Mouse (Mus musculus): ENCODE results near the gene Exoc2.

DNA sequence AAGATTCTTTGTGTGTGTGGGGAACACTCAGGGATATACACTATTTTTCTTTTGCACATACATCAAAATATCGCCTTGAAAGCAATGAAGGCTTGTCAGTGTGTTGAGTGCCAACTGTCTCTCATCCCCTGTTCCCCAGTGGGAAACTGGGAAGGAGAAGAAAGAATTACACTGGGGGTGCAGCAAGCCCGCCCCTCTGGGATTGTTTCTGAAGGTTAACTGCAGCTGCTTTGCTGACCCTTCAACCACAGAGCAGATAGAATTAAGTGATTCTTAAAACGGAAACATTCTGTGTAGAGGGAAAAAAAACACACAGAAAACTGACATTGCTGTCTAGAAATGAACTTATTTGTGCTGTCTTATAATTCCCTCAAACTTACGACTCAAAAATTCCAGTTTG is 47.6 kb upstream of the Exoc2 start:
- TF ChIP-seq GATA1 (IDR thresholded peaks at IDR 0.05; ENCODE audit: borderline replicate concordance, low read length): no peak
- no peak for TF ChIP-seq CTCF (IDR thresholded peaks at IDR 0.05; ENCODE audit: low read depth, low read length)
